Mouse (Mus musculus): ENCODE measurements around the gene Igsf21. TPM values are rescaled to one million over a fixed set of nuclear protein-coding genes. Genes with fewer than 3 reads are reported as not detected.

Gene Igsf21
- polyA plus RNA-seq, 1 experiment from 2014 or later: 1.4 TPM

DNA sequence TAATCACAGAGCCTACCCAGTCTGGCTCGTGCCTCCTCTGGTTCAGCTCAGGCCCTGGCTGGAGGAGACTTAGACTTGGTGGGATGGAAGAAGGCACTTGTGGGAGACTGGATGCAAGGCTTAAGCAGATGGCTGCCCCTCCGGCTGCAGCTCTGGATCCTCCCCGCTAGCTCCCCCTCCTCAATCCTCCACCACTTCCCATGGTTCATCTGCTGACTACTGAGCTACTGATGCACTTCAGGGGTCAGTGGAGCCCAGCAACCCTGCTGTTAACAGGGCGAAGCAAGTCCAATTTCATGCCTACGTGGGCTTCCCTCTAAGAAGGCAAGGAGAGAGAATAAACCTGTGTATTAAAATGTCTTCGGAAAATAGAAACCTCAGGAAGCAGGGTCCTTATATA is 222.8 kb downstream of the Igsf21 start:
- WGBS: 44% methylated on average over 6 of the region's 6 CpGs
- 0 out of 2 replicates have a peak, but pooled peaks have one; percentile 52 for ATAC-seq (replicated peaks; ENCODE audit: low FRiP score)
- H3K4me3 ChIP-seq (replicated peaks): no peak overlapping the region
- H3K27ac ChIP-seq: no peak overlapping the region
- H3K9ac ChIP-seq: no peak overlapping the region
- no peaks in the 10 kb centered on the region for H3K36me3 ChIP-seq
- no peaks in the 10 kb centered on the region for H3K9me3 ChIP-seq (replicated peaks)
- H3K4me2 ChIP-seq: no peak overlapping the region
- H3K4me1 ChIP-seq: 0 out of 2 replicates have a peak, but pooled peaks cover 6% of the 10 kb centered on the region
- peaks cover 25% of the 10 kb centered on the region; the same call in 1 of the 2 replicates for H3K27me3 ChIP-seq

DNA sequence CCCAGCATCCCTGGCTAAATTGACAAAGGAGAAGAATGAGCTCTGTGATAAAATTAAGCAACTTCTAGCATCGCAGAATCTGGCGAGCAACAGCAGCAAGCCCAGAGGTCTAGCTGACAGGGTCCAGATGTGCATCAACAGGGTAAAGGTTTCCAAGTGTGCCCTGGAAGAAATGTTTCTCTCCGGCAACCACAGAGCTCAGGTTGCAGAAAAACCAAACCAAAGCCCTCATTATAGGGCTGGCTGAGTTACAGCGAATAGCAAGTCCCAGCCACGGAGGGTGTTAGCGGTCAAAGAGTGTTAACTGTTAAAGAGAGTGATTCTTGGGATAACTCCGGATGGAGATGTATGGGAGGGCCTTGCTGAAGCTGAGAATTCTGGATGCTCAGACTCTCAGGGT is 230.7 kb downstream of the Igsf21 start:
- Histone ChIP-seq H3K36me3 (no peaks in the 10 kb centered on the region), H3K4me3 (replicated peaks) (no peak overlapping the region), H3K9ac (no peak overlapping the region), H3K27me3 (peaks cover 27% of the 10 kb centered on the region), H3K4me1 (no peaks in the 10 kb centered on the region), H3K9me3 (replicated peaks) (no peaks in the 10 kb centered on the region), H3K27ac (no peak overlapping the region), H3K4me2 (no peak overlapping the region)
- WGBS: 28% methylated on average over 7 of the region's 7 CpGs
- ATAC-seq (replicated peaks; ENCODE audit: low FRiP score): no peak

DNA sequence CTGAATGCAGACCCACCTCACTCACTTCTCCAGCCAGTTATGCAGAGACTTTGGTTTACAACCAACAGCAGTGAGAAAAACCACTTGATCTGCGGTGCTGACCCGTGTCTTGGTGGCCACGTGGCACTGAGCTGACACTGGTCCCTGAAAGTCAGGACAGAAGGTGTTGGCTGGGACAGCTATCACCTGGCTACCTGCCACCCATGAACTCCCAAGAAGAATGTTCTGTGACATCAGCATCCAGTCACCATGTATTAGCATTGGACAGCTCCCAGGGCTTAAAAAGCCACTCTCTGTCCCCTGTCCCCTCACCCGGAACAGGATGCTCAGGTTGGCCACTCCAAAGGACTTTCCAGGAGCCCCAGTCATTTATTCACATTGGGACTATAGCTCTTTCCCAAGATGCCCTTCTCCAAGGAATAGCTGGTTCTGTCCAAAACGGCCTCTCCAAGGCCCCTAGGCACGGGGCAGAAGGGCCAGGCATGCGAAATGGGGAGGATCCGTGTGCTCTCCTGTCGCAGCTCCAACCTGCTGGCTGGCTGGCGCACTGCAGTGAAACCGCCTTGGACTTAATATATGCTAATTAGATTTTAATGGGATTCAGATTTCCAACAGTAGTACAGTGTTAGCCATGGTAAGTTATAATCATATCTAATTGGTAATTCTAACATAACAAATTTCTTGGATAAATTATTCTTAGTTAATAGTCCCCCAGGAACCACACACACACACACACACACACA is 235.7 kb downstream of the Igsf21 start:
- WGBS: 73% methylated on average over 11 of the region's 11 CpGs
- H3K9ac ChIP-seq: no peak overlapping the region
- no peaks in the 10 kb centered on the region for H3K9me3 ChIP-seq (replicated peaks)
- H3K4me3 ChIP-seq (replicated peaks): no peak overlapping the region
- H3K27me3 ChIP-seq: peaks cover 31% of the 10 kb centered on the region
- no peak overlapping the region for H3K4me2 ChIP-seq
- H3K36me3 ChIP-seq: no peaks in the 10 kb centered on the region
- no peaks in the 10 kb centered on the region for H3K4me1 ChIP-seq
- H3K27ac ChIP-seq: no peak overlapping the region
- ATAC-seq (replicated peaks; ENCODE audit: low FRiP score): no peak

DNA sequence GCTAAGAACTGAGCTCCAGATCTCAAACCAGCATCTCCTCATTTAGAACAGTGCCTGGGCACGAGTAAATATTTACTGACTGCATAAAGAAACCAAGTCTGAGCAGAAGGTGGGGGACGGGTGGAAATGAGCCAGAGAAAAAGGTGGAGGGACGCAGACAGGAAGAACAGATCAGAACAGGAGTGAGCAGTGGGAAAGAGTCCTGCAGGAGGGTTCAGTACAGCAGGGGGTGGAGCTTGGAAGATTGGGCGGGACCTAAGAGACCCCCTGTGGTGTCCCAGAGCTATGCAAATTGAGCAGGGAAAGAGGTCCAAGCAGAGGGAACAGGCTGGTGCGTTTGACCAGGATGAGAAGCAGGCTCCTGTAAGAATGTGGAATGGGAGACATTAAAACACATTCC is 241.7 kb downstream of the Igsf21 start:
- H3K4me3 ChIP-seq (replicated peaks): peak overlapping the region; percentile 32
- 16% methylated on average over 5 of the region's 5 CpGs for WGBS

DNA sequence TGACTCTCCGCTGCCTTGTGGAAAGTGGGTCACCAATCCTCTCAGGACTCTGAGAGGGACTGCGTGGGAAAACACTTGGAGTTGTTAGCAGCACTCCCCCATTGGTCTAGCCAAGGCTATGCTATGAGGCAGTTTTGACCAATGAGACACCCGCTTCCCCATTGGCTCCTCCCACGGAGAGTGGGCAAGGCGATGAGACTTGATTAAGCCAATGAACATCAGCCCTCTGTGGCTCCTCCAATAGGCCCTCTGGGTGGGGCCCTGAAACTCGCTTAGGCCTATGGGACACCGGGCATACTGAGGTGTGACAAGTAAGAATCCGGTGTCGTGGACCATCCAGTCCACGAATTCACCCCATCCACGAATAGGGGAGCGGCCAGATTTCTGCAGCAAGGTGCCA is 242.4 kb downstream of the Igsf21 start:
- Histone ChIP-seq H3K9ac (no peak overlapping the region), H3K9me3 (replicated peaks) (no peaks in the 10 kb centered on the region), H3K27me3 (peaks cover 78% of the 10 kb centered on the region), H3K36me3 (no peaks in the 10 kb centered on the region), H3K4me2 (peak overlapping the region; percentile 58), H3K4me1 (peaks cover 23% of the 10 kb centered on the region), H3K27ac (peak overlapping the region; percentile 13; the same call in 1 of the 2 replicates), H3K4me3 (replicated peaks) (peak overlapping the region; percentile 32)
- 10% methylated on average over 12 of the region's 12 CpGs for WGBS
- ATAC-seq (replicated peaks; ENCODE audit: low FRiP score): peak; percentile 85

More for the DNA sequence above, 241.7 kb downstream of the Igsf21 start:
- Histone ChIP-seq H3K9ac (no peak overlapping the region), H3K4me2 (peak overlapping the region; percentile 58), H3K36me3 (no peaks in the 10 kb centered on the region), H3K4me1 (peaks cover 23% of the 10 kb centered on the region), H3K9me3 (replicated peaks) (no peaks in the 10 kb centered on the region), H3K27ac (peak overlapping the region; percentile 13; the same call in 1 of the 2 replicates), H3K27me3 (peaks cover 75% of the 10 kb centered on the region)
- ATAC-seq (replicated peaks; ENCODE audit: low FRiP score): 0 out of 2 replicates have a peak, but pooled peaks have one; percentile 57

DNA sequence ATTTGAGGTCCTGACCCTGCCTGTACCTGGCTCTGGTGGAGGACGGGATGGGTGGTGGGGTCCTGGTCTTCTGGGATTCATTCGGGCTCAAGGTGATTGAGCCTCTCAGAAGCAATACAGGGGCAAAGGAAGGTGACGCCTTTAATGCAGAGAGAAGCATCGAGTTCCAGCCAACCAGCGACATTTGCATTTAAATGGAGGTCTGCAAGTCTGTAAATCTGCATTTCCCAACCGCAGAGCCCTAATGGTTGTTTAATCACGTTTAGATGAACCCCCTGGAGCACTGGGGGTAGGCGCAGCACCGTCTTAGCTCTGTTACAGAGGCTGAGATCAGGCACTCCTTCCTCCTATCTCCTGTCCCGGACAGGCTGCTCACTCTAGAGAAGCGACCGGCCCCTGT is 244.5 kb downstream of the Igsf21 start:
- H3K4me1 ChIP-seq: peaks cover 23% of the 10 kb centered on the region
- no peaks in the 10 kb centered on the region for H3K9me3 ChIP-seq (replicated peaks)
- no peak overlapping the region for H3K27ac ChIP-seq
- peaks cover 73% of the 10 kb centered on the region for H3K27me3 ChIP-seq
- no peak overlapping the region for H3K4me2 ChIP-seq
- ATAC-seq (replicated peaks; ENCODE audit: low FRiP score): no peak
- no peak overlapping the region for H3K4me3 ChIP-seq (replicated peaks)
- no peak overlapping the region for H3K9ac ChIP-seq
- no peaks in the 10 kb centered on the region for H3K36me3 ChIP-seq
- WGBS: 12% methylated on average over 12 of the region's 12 CpGs

DNA sequence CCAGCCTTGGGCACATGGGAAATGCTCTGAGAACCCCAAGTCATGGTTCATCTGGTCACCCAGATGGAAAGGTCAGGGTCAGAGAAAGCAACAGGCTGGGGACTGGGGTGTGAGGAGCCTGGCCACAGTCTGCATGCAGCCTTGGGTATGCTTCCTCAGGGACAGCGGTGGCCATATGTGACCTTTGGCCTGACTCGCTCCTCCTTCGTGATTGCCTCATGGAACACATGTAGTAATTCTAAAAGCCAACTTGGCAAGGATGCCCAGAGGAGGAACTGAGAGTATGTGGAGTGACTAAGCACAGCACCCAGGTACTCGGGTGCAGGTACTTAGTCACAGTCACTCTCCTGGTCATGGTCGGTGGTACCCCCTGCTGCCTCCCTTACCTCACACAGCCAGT is 245.7 kb downstream of the Igsf21 start:
- ATAC-seq (replicated peaks; ENCODE audit: low FRiP score): no peak
- Histone ChIP-seq H3K27ac (no peak overlapping the region), H3K4me3 (replicated peaks) (no peak overlapping the region), H3K9me3 (replicated peaks) (no peaks in the 10 kb centered on the region), H3K4me1 (peaks cover 23% of the 10 kb centered on the region), H3K4me2 (no peak overlapping the region), H3K9ac (no peak overlapping the region), H3K27me3 (peaks cover 64% of the 10 kb centered on the region), H3K36me3 (no peaks in the 10 kb centered on the region)
- WGBS: 71% methylated on average over 5 of the region's 5 CpGs

DNA sequence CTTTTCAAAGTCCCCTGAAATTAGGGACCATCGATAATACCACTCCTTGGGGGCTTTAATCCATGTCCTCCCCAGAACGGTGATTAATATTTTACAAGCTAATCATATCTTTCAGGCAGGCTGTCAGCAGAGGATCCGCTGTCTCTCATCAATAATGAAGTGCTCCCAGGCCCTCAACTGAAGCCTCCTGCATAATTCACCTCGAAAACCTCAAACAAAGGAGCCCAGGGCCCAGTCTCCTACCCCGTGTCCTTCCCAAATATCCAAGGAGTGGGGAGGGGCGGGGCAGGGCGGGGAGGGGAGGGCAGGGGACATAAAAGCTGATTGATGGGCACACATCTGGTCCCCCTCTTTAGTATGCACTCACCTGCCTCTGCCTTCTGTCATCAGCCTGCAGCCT is 247.6 kb downstream of the Igsf21 start:
- Histone ChIP-seq H3K9ac (no peak overlapping the region), H3K4me1 (peaks cover 11% of the 10 kb centered on the region), H3K27me3 (peaks cover 50% of the 10 kb centered on the region), H3K36me3 (no peaks in the 10 kb centered on the region), H3K4me3 (replicated peaks) (no peak overlapping the region), H3K27ac (no peak overlapping the region), H3K9me3 (replicated peaks) (no peaks in the 10 kb centered on the region), H3K4me2 (no peak overlapping the region)
- no peak for ATAC-seq (replicated peaks; ENCODE audit: low FRiP score)
- WGBS: 56% methylated on average over 7 of the region's 7 CpGs

DNA sequence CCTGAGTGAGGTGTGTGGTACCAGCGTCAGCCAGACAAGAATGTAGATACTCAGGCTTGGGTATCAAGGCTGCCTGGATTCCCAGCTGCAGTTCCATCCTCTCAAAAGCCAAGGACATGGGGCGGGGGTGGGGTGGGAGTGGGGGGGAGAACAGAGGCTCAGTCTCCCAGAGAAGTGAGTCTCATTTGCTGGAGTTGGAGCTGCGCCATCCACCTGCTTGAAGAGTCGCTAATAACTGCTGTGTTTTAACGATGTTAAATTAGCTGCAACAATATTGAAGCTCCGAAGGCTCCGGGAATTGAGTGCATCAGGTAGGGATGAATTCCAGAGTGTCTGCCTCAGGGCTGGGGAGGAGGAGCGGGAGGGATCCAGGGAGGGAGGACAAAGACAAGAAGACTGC is 250.9 kb downstream of the Igsf21 start:
- 0 out of 2 replicates have a peak, but pooled peaks cover 3% of the 10 kb centered on the region for H3K4me1 ChIP-seq
- H3K36me3 ChIP-seq: no peaks in the 10 kb centered on the region
- WGBS: 49% methylated on average over 8 of the region's 8 CpGs
- H3K4me2 ChIP-seq: no peak overlapping the region
- no peak overlapping the region for H3K9ac ChIP-seq
- H3K27me3 ChIP-seq: peaks cover 16% of the 10 kb centered on the region
- H3K9me3 ChIP-seq (replicated peaks): no peaks in the 10 kb centered on the region
- H3K4me3 ChIP-seq (replicated peaks): no peak overlapping the region
- ATAC-seq (replicated peaks; ENCODE audit: low FRiP score): no peak
- H3K27ac ChIP-seq: no peak overlapping the region

DNA sequence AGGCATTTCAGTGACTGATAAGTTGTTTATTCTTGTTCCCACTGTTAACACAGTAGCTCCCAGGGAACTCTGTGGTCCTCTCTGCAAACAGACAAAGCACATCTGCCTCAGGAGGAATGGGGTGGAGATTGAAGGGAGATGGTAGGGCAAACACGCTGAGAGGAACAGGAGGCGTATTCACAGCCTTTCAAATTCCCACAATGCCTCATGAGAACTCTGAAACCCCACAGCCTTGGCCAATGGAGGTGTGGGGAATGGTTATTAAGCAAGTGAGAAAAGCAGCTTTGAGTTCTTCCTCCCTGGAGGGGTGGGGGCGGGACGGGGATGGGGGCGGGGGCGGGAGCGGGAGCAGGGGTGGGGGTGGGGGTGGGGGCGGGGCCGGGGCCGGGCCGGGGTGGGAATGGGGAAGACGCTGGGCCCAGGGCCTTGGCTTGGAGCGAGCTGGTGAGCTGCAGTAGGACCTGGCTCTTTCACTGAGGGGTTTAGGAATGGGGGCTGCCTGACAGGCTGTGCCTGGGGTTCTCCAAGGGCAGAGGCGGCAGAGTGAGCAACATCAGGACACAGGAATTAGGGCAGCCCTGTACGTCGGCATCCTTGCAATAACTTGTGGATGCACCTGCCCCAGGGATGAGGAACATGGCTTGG is 253.4 kb downstream of the Igsf21 start:
- WGBS: 18% methylated on average over 10 of the region's 16 CpGs
- H3K9me3 ChIP-seq (replicated peaks): no peaks in the 10 kb centered on the region
- no peak overlapping the region for H3K4me3 ChIP-seq (replicated peaks)
- H3K36me3 ChIP-seq: no peaks in the 10 kb centered on the region
- no peak for ATAC-seq (replicated peaks; ENCODE audit: low FRiP score)
- H3K9ac ChIP-seq: no peak overlapping the region
- 0 out of 2 replicates have a peak overlapping the region, but pooled peaks have one; percentile 14 for H3K4me2 ChIP-seq
- H3K27ac ChIP-seq: no peak overlapping the region
- 0 out of 2 replicates have a peak, but pooled peaks cover 3% of the 10 kb centered on the region for H3K4me1 ChIP-seq
- H3K27me3 ChIP-seq: peaks cover 3% of the 10 kb centered on the region; the same call in 1 of the 2 replicates

DNA sequence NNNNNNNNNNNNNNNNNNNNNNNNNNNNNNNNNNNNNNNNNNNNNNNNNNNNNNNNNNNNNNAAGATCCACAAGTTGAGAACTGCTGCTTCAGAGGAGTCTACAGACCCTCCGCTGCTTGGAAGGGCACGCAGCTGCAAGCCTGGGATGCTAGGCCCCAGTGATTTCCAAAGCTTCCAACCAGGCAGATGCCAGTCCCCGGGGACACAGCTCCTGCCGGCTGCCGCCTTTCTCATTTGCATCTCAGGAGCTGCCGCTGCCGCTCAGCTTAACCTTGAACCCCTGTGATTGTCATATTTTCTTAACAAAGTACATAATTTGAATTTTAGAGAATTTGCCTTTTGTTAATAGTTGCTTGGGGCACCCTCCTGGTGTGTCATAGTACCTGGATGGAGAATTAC is 259.7 kb downstream of the Igsf21 start:
- Histone ChIP-seq H3K9me3 (replicated peaks) (no peaks in the 10 kb centered on the region), H3K4me3 (replicated peaks) (no peak overlapping the region), H3K27ac (no peak overlapping the region), H3K4me1 (no peaks in the 10 kb centered on the region), H3K27me3 (no peaks in the 10 kb centered on the region), H3K9ac (no peak overlapping the region), H3K36me3 (no peaks in the 10 kb centered on the region), H3K4me2 (no peak overlapping the region)
- 32% methylated on average over 7 of the region's 7 CpGs for WGBS
- no peak for ATAC-seq (replicated peaks; ENCODE audit: low FRiP score)

DNA sequence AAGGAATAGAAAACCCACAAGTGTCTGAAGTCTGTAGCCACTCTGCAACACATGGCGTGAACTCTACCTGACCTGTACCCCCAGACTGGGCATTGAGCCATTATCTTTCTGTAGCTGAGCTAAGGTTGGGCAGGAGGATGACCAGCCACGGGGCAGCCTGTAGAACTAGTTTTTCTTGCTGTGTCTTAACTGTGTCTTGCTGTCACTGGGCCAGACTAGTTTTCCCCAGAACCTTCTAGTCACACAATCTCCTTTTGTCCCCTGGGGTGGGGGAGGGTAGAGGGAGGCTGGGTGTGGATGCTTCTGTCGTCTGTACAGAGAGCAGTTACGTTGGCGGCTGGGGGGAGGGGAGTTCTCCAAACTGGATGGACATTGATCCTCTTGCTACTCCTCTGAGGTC is 267.9 kb downstream of the Igsf21 start:
- Histone ChIP-seq H3K36me3 (no peaks in the 10 kb centered on the region), H3K27ac (peak overlapping the region; percentile 90), H3K4me2 (no peak overlapping the region), H3K9ac (no peak overlapping the region), H3K4me3 (replicated peaks) (no peak overlapping the region), H3K27me3 (no peaks in the 10 kb centered on the region), H3K9me3 (replicated peaks) (no peaks in the 10 kb centered on the region), H3K4me1 (peaks cover 53% of the 10 kb centered on the region)
- ATAC-seq (replicated peaks; ENCODE audit: low FRiP score): peak; percentile 57
- 31% methylated on average over 5 of the region's 5 CpGs for WGBS

Data from kidney, embryonic 15.5 days (tissue).